Mouse (Mus musculus): ENCODE results near the gene Pmch.

DNA sequence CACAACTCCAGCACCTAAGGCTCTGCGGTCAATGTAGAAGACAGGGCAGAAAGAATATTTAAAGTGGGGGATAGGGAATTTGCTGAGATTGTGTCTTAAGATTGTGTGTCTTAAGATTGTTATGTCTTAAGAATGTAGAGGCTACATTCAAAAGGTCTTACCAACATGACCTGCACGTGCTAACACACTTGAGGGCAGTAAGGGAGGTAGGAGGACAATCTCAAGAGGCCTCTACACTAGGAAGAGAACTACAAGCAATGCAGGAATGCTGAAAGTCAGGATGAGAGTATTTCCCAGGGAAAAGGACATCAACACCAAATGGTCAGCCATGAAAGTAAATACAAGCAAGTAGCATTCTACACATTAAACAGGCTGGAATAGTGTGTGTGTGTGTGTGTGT, 15.3 kb downstream of the Pmch start:
- TF ChIP-seq CTCF (IDR thresholded peaks at IDR 0.05; ENCODE audit: low read depth, low read length) = no peak
- no peak for TF ChIP-seq EP300 (IDR thresholded peaks at IDR 0.05; ENCODE audit: insufficient read depth, low read depth, low read length)

All from ES-Bruce4 (cell line).